Mouse (Mus musculus): Measurements from ENCODE around the gene R3hdm4.
"Not testable (repeated sequence)": the region's sequence is repeated elsewhere in the genome, so short reads cannot be mapped to it uniquely, and the experiment has no call there.

Gene R3hdm4

GRCm38 (mm10) chr10:79896814-79897213, 24.2 kb downstream of the R3hdm4 start:
- DNase-seq, result no peak

DNA sequence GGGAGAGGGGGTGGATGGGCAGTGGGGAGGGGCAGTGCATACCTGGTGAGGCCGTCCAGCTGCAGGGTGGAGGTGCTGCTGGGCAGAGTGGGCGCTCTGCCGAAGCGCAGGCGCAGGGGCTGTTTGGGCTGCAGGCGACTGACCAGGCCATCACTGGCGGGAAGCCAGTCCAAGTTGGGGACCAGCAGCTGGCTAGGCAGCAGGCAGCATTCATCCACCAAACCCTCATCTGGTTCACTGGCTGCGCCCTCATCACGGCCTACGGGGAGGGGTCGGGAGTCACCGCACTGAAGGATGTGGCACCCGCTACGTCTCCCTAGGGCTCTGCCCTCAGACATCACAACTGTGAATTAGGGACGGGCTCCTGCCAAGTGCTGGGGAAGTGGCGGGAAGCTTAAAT, 24.7 kb downstream of the R3hdm4 start:
- no peak for DNase-seq

DNA sequence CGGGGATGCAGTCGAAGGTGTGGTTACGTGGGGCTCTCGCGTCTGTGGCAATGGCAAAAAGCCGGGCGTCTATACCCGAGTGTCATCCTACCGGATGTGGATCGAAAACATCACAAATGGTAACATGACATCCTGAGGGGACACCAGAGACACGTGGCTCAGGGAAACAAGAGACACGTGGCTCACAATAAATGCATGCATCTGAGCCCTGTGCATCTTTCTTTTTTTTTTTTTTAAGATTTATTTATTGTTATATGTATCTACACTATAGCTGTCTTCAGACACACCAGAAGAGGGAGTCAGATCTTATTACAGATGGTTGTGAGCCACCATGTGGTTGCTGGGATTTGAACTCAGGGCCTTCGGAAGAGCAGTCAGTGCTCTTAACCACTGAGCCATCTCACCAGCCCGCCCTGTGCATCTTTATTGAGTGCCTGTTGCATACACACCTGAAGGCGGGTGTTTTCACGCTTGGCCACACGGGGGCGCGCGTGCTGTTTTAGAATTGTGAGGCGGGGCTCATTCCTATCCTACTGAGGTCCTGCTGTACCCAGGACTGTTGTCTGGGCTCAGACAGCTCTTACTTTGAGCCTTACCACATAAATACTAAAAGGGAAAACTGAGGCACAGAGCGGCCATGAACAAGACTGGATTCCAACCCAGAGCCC, 28.4 kb downstream of the R3hdm4 start:
- DNase-seq, result peak; percentile 77

DNA sequence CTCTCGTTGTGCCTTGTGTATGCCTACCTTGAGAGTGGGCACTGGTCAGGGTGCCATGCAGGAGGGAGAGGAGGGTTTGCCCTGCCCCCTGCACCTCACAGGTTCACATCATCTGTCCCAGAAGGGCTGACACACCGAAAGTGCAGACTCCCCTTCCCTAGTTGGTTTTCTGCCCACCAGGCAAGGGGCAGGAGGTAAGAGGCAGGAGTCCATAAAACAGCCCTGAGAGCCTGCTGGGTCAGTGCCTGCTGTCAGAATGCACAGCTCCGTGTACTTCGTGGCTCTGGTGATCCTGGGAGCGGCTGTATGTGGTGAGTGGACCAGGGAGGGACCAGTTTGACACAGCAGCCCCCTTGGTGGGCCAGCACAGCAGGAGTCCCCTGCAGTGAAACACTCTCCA, 30.3 kb downstream of the R3hdm4 start, which contains the start of gene Cfd:
Gene Cfd, plus strand, starts transcription at position 184 of the 400 bp plus-strand sequence.
- DNase-seq, result no peak

GRCm38 (mm10) chr10:79889386-79889785, 31.6 kb downstream of the R3hdm4 start:
- no peak for DNase-seq

- no peak for DNase-seq
These were observed 34.4 kb downstream of the R3hdm4 start for GRCm38 (mm10) chr10:79886611-79887010.

DNA sequence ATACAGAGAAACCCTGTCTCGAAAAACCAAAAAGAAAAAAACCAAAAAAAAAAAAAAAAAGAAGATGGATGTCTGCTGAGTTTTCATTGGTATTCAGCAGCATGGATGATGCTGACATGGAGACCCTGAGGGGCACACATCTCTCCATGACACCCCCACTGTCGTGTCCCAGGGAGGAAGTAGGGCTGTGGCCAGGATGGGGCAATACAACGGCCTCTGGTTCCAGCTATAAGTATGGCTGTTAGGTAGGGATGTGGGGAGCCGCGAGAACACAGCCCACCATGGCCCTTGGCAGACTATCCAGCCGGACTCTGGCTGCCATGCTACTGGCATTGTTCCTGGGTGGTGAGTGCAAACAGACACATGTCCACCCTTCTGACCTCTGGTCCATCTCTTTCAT, 35.0 kb downstream of the R3hdm4 start, which contains the start of gene Elane:
Gene Elane, plus strand, starts transcription at position 194 of the 400 bp plus-strand sequence.
- no peak for DNase-seq

GRCm38 (mm10) chr10:79884938-79885337, 36.1 kb downstream of the R3hdm4 start:
- DNase-seq, result not testable (repeated sequence)

- DNase-seq, result no peak
These were observed 36.6 kb downstream of the R3hdm4 start for GRCm38 (mm10) chr10:79884446-79884845.

DNA sequence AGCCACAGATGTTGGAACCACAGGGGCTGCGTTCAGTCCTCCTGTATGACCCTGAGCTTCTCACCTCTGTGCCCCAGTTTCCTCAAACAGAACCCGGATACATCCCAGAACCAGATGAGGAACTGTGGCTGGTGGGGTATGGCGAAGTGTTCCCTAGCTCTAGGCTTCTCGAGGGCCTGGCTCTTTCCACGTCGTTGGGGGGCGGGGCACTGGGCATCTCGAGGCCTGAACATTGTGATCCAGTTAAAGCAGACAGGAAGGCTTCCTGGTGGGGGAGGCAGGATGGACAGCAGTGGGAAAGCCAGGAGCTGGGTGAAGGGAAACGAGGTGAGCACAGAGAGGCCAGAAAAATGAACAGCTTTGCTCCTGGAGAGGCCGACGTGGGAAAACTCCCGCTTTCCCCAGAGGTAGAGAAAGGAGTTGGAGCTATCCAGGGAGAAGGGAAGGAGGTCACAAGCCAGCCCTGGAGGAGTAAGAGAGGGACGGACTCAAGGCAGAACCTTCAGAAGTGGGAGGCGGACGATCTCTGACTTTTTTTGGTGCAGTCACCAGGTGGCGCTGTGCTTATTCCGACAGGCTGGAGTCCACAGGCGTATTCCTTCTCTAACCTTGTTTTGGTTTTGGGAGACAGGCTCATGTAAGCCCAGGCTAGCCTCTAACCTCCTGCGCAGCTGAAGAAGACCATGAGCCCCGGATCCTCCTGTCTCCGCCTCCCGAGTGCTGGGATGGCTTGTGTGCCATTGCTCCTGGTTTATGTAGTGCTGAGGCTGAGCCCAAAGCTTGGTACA, 37.5 kb downstream of the R3hdm4 start:
- DNase-seq, result peak; percentile 78

- no peak for DNase-seq
These were observed 39.0 kb downstream of the R3hdm4 start for GRCm38 (mm10) chr10:79881981-79882380.

DNA sequence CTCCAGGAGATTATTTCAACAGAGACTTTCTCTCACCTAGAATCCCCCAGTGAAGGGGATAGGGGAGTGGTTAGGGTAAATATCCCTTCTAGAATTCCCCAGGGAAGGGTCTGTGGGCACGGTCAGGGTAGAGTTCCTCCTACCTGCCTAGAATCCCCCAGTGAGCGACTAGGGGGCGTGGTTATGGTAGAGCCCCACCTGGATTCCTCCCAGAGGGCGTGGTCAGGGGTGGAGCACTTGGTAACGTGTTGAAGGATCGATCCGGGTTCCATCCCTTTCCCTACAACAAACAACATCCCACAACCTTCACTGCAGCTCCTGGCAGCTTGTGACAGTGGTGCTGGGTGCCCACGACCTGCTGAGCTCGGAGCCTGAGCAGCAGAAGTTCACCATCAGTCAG, 40.3 kb downstream of the R3hdm4 start:
- DNase-seq, result no peak

DNA sequence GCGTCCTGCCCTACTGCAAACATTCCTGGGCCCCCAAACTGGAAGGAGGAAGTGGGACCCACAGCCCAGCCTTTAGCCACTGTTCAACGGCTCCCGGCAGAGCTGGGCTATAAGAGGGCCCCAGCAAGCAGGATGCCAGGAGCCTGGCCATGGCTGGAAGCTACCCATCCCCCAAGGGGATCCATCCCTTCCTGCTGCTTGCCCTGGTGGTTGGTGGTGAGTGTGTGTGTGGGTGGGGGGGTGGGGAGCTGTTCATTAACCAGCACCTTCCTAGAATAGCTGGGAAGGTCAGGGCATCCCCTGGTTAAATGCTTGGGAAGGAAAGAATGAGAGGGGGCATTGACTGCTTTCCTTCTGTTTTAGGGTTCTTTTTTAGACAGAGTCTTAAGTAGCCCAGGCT, 41.5 kb downstream of the R3hdm4 start:
- no peak for DNase-seq

- no peak for DNase-seq
These were observed 43.3 kb downstream of the R3hdm4 start for GRCm38 (mm10) chr10:79877757-79878156.

DNA sequence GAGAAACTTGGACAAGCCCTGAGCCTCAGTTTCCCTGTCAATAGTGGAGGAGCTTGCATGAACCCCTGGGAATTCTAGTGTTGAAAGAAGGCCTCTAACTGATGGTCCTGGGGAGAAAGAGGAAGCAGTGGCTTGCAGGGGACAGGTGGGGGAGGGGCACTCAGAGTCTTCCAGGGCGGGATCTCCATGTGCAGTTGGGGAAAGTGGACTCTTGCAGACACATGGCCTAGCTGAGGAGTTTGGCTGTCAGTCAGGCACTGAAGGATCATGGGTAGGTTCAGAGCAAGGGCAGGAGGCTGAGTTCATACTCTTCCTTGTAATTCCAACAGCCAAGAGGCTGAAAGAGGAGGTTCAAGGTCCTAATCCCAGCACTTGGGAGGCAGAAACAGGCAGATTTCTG, 43.8 kb downstream of the R3hdm4 start:
- no peak for DNase-seq

DNA sequence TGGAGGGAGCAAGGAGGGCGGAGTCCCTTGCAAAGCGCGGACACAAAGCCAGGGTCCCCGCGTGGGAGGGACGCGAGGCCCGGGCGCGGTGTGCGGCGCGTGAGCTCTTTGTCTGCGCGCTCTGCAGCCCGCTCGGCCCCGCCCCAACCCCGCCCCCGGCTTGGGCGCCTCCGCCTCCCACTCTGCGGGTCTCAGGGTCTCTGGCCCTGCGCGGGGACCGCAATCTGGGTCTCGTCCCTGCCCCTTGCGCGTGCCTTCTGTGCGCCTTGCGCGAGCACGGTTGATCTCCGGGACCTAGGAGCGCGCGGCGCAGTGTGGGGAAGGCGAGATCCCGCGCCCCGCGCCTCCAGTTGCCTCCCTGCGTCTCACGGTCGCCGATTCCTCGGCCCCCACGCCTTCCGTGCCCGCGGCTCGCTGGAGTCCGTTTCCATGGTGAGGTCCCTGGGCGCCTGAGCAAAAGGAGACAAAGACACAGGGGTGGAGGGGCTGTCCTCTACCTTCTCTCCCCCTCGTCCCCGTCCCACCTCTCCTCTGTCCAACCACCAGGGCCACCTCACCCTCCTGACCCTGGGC, 46.6 kb downstream of the R3hdm4 start, which contains the start of the genes Prtn3 and Plppr3:
Gene Prtn3, plus strand, starts transcription at position 187 of the 573 bp plus-strand sequence.
Gene Plppr3, minus strand, starts transcription at position 345 of the 573 bp plus-strand sequence.
- no peak for DNase-seq

DNA sequence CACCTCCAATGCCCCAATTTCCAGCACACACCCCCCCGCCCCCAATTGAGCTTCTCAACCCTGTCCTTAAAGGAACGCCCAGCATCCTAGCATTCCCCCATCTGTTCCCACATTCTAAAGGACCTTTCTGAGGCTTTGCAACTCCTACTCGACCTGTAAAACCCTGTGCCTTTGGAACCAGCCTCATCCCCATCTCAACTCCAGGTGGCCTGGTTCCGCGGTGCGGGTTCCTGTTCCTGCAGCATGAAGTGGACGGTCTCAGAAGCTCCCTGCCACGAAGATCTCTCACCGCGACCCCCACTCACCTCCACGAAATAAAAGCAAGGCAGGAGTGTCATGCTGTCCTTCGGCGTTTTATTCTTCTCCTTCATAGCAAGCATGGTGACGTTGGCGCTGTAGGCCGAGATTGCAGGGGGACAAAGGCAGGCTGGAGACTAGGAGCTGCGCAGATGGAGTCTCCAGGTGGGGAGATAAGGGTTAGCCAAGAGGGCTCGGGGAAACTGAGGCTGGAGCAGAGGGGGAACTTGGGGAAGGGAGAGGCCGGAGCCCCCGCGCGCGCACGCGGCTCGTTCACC, 47.2 kb downstream of the R3hdm4 start:
- no peak for DNase-seq

DNA sequence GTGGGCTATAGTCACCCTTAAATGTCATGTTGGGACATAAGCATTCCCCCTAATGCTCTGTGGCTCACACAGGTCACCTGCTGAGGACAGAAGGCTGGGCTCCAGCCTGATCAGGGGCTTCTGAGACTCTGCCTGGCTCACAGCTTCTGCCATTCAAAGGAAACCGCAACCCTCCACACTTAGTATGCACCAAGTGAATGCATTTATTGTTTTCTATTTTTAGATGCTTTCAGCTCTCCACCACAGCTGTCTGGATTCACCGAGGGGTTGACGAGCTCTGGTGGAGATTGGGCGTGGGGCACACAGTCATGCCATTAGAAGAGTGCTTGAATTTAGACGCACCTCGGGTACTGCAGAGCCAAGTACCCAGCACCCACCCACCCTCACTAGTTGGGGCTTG, 47.7 kb downstream of the R3hdm4 start:
- no peak for DNase-seq

GRCm38 (mm10) chr10:79872862-79873261, 48.1 kb downstream of the R3hdm4 start:
- DNase-seq, result no peak

- no peak for DNase-seq
These were observed 49.2 kb downstream of the R3hdm4 start for GRCm38 (mm10) chr10:79871845-79872244.

DNA sequence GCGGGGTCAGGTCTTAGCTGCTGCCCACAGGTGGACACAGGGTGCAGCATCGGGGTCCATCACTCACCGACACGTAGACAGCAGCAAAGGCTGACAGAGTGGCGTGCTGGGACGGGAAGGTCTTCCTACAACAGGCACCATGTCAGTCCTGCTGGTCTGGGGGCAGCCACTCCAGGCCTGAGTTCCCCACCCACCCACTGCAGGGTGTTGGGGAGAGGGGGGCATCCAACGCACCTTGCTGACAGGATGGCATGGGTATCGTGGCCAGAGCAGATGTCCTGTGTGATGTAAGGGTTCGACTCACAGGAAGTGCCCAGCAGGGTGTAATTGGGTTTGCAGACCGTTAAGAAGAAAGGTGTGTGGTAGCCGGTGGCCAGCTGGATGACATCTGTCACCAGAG, 54.4 kb downstream of the R3hdm4 start:
- DNase-seq, result no peak

GRCm38 (mm10) chr10:79865801-79866295, 55.2 kb downstream of the R3hdm4 start:
- DNase-seq, result peak; percentile 47

DNA sequence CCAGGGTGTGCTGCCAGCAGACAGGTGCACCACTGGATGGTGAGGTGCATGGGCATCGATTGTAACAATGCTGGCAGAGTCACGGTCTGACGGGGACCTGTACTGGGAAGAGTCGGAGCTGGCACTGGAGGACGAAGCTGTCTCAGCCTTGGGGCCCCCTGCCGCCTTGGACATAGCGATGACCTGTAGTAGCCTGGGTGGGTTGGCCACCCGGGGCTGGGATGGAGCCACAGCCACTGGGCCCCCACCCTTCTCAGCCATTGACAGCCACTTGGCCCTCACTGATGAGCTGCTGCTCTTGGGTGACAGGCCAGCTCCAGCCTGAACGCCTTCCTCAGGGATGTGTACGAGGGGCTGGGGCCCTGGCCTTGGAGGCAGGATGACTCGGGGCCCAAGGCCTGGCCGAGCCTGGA, 55.8 kb downstream of the R3hdm4 start:
- DNase-seq, result no peak

Measured in cerebellum, adult 11 months (tissue).